Mouse (Mus musculus) E14TG2a.4 (cell line): ENCODE data around the gene Bri3.

Source experiments
- CTCF ChIP-seq: conservative IDR thresholded peaks from 2 replicates; pipeline ENCODE4 v1.5.1; 2014; ENCODE audit warnings: low read length
- NANOG ChIP-seq: IDR thresholded peaks from 2 replicates; pipeline ENCODE4 v1.6.1; 2014; ENCODE audit warnings: borderline replicate concordance, low read length, mixed read lengths

DNA sequence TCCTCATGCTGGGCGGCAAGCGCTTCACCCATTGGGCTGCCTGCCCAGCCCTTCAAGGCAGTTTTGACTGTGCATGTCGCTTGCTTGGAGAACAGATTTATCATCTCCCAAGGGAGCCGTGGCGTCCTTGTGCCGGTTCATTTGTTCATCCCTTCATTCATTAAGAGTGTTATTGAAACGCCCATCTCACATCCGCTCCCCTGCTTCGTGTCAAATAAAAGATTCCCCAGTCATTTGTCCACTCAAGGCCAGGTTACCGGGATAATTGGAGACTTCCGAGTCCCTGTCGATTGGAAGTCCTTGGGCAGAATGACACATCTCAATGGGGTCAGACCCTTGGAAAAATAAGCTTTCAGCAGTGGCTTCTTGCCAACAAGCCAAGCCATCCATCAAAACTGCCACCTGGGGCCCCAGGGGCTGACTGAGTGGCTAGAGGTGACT, 197.6 kb downstream of the Bri3 start:
- TF ChIP-seq CTCF (no peak), NANOG (no peak)
